Mouse (Mus musculus): ENCODE data around the gene Slc22a4. TPM values are rescaled to one million over a fixed set of nuclear protein-coding genes. Genes with fewer than 3 reads are reported as not detected.
"Not testable (repeated sequence)": the region's sequence is repeated elsewhere in the genome, so short reads cannot be mapped to it uniquely, and the experiment has no call there.

Gene Slc22a4
- polyA plus RNA-seq, 1 experiment from 2014 or later, result 3.4 TPM

- Histone ChIP-seq H3K36me3 (no peaks in the 10 kb centered on the region), H3K27ac (no peak overlapping the region), H3K4me1 (peaks cover 7% of the 10 kb centered on the region; the same call in 1 of the 2 replicates), H3K27me3 (ENCODE audit: insufficient read depth, poor library complexity, severe bottlenecking) (peaks cover 11% of the 10 kb centered on the region; the same call in 1 of the 2 replicates), H3K9me3 (no peaks in the 10 kb centered on the region), H3K4me3 (no peak overlapping the region)
- WGBS, result 82% methylated on average over 7 of the region's 7 CpGs
- DNase-seq (ENCODE audit: low spot score), result no peak
Measured at GRCm38 (mm10) chr11:54051161-54051560, 23.3 kb upstream of the Slc22a4 start.

- H3K9me3 ChIP-seq, result no peaks in the 10 kb centered on the region
Measured at GRCm38 (mm10) chr11:54050205-54050604, 22.3 kb upstream of the Slc22a4 start.

GRCm38 (mm10) chr11:54040676-54041075, 12.8 kb upstream of the Slc22a4 start:
- no peaks in the 10 kb centered on the region for H3K36me3 ChIP-seq
- H3K4me1 ChIP-seq, result no peaks in the 10 kb centered on the region
- WGBS, result 91% methylated on average over 6 of the region's 6 CpGs

More at GRCm38 (mm10) chr11:54050205-54050604, 22.3 kb upstream of the Slc22a4 start:
- Histone ChIP-seq H3K27me3 (ENCODE audit: insufficient read depth, poor library complexity, severe bottlenecking) (0 out of 2 replicates have a peak, but pooled peaks cover 2% of the 10 kb centered on the region), H3K36me3 (no peaks in the 10 kb centered on the region), H3K4me1 (0 out of 2 replicates have a peak, but pooled peaks cover 3% of the 10 kb centered on the region), H3K27ac (no peak overlapping the region), H3K4me3 (no peak overlapping the region)
- WGBS, result 67% methylated on average over 2 of the region's 2 CpGs
- no peak for DNase-seq (ENCODE audit: low spot score)

GRCm38 (mm10) chr11:54032872-54033271, 5.0 kb upstream of the Slc22a4 start:
- not testable (repeated sequence) for DNase-seq (ENCODE audit: low spot score); H3K36me3 ChIP-seq; H3K4me3 ChIP-seq; H3K27ac ChIP-seq; H3K9me3 ChIP-seq
- peaks cover 11% of the 10 kb centered on the region for H3K4me1 ChIP-seq
- 89% methylated on average over 1 of the region's 3 CpGs for WGBS
- peaks cover 18% of the 10 kb centered on the region for H3K27me3 ChIP-seq (ENCODE audit: insufficient read depth, poor library complexity, severe bottlenecking)

More at GRCm38 (mm10) chr11:54040676-54041075, 12.8 kb upstream of the Slc22a4 start:
- H3K27ac ChIP-seq, result no peak overlapping the region
- H3K9me3 ChIP-seq, result no peaks in the 10 kb centered on the region
- H3K27me3 ChIP-seq (ENCODE audit: insufficient read depth, poor library complexity, severe bottlenecking), result no peaks in the 10 kb centered on the region
- no peak overlapping the region for H3K4me3 ChIP-seq
- no peak for DNase-seq (ENCODE audit: low spot score)

- 64% methylated on average over 4 of the region's 4 CpGs for WGBS
- Histone ChIP-seq H3K9me3 (no peaks in the 10 kb centered on the region), H3K36me3 (no peaks in the 10 kb centered on the region), H3K27ac (peak overlapping the region; percentile 85; the same call in 1 of the 2 replicates), H3K4me3 (peak overlapping the region; percentile 72), H3K4me1 (peaks cover 19% of the 10 kb centered on the region), H3K27me3 (ENCODE audit: insufficient read depth, poor library complexity, severe bottlenecking) (peaks cover 51% of the 10 kb centered on the region)
- DNase-seq (ENCODE audit: low spot score), result no peak
Measured at GRCm38 (mm10) chr11:54028997-54029396, 1.1 kb upstream of the Slc22a4 start.

GRCm38 (mm10) chr11:54027131-54028043, 503 bp downstream of the Slc22a4 start:
- H3K4me3 ChIP-seq, result peak overlapping the region; percentile 72
- peaks cover 51% of the 10 kb centered on the region for H3K27me3 ChIP-seq (ENCODE audit: insufficient read depth, poor library complexity, severe bottlenecking)
- 17% methylated on average over 31 of the region's 31 CpGs for WGBS
- H3K36me3 ChIP-seq, result no peaks in the 10 kb centered on the region
- H3K9me3 ChIP-seq, result no peaks in the 10 kb centered on the region
- no peak for DNase-seq (ENCODE audit: low spot score)
- H3K4me1 ChIP-seq, result peaks cover 19% of the 10 kb centered on the region
- peak overlapping the region; percentile 85 for H3K27ac ChIP-seq

- WGBS, result 34% methylated on average over 1 of the region's 1 CpGs
- peak; percentile 90 for DNase-seq (ENCODE audit: low spot score)
- peak overlapping the region; percentile 72; the same call in 1 of the 2 replicates for H3K4me3 ChIP-seq
- H3K9me3 ChIP-seq, result no peaks in the 10 kb centered on the region
- H3K4me1 ChIP-seq, result peaks cover 19% of the 10 kb centered on the region
- H3K36me3 ChIP-seq, result no peaks in the 10 kb centered on the region
- peaks cover 51% of the 10 kb centered on the region for H3K27me3 ChIP-seq (ENCODE audit: insufficient read depth, poor library complexity, severe bottlenecking)
- peak overlapping the region; percentile 85; the same call in 1 of the 2 replicates for H3K27ac ChIP-seq
Measured at GRCm38 (mm10) chr11:54026491-54027041, 1.3 kb downstream of the Slc22a4 start.

GRCm38 (mm10) chr11:54021396-54022093, 6.3 kb downstream of the Slc22a4 start:
- H3K27me3 ChIP-seq (ENCODE audit: insufficient read depth, poor library complexity, severe bottlenecking), result peaks cover 31% of the 10 kb centered on the region
- H3K4me3 ChIP-seq, result no peak overlapping the region
- H3K9me3 ChIP-seq, result no peaks in the 10 kb centered on the region
- H3K36me3 ChIP-seq, result no peaks in the 10 kb centered on the region
- 83% methylated on average over 5 of the region's 5 CpGs for WGBS
- H3K4me1 ChIP-seq, result peaks cover 9% of the 10 kb centered on the region; the same call in 1 of the 2 replicates
- no peak overlapping the region for H3K27ac ChIP-seq
- DNase-seq (ENCODE audit: low spot score), result no peak

- no peak for DNase-seq (ENCODE audit: low spot score)
- H3K27ac ChIP-seq, result no peak overlapping the region
- H3K9me3 ChIP-seq, result no peaks in the 10 kb centered on the region
- H3K4me1 ChIP-seq, result peaks cover 6% of the 10 kb centered on the region; the same call in 1 of the 2 replicates
- H3K4me3 ChIP-seq, result no peak overlapping the region
- H3K27me3 ChIP-seq (ENCODE audit: insufficient read depth, poor library complexity, severe bottlenecking), result peaks cover 11% of the 10 kb centered on the region
- no peaks in the 10 kb centered on the region for H3K36me3 ChIP-seq
- 71% methylated on average over 3 of the region's 3 CpGs for WGBS
Measured at GRCm38 (mm10) chr11:54018893-54019732, 8.8 kb downstream of the Slc22a4 start.

- Histone ChIP-seq H3K9me3 (no peaks in the 10 kb centered on the region), H3K27ac (no peak overlapping the region), H3K36me3 (no peaks in the 10 kb centered on the region), H3K4me3 (no peak overlapping the region), H3K27me3 (ENCODE audit: insufficient read depth, poor library complexity, severe bottlenecking) (peaks cover 11% of the 10 kb centered on the region), H3K4me1 (peaks cover 6% of the 10 kb centered on the region; the same call in 1 of the 2 replicates)
- no peak for DNase-seq (ENCODE audit: low spot score)
- WGBS, result 78% methylated on average over 4 of the region's 4 CpGs
Measured at GRCm38 (mm10) chr11:54017596-54017995, 10.3 kb downstream of the Slc22a4 start.

- H3K9me3 ChIP-seq, result no peaks in the 10 kb centered on the region
- no peak overlapping the region for H3K27ac ChIP-seq
- 78% methylated on average over 8 of the region's 8 CpGs for WGBS
- H3K27me3 ChIP-seq (ENCODE audit: insufficient read depth, poor library complexity, severe bottlenecking), result peaks cover 11% of the 10 kb centered on the region
- DNase-seq (ENCODE audit: low spot score), result no peak
- H3K4me1 ChIP-seq, result 0 out of 2 replicates have a peak, but pooled peaks cover 6% of the 10 kb centered on the region
- no peaks in the 10 kb centered on the region for H3K36me3 ChIP-seq
- H3K4me3 ChIP-seq, result no peak overlapping the region
Measured at GRCm38 (mm10) chr11:54016051-54016450, 11.8 kb downstream of the Slc22a4 start.

GRCm38 (mm10) chr11:54012961-54013360, 14.9 kb downstream of the Slc22a4 start:
- 90% methylated on average over 5 of the region's 5 CpGs for WGBS
- H3K4me1 ChIP-seq, result no peaks in the 10 kb centered on the region; the same call in 1 of the 2 replicates
- H3K27ac ChIP-seq, result no peak overlapping the region
- H3K27me3 ChIP-seq (ENCODE audit: insufficient read depth, poor library complexity, severe bottlenecking), result peaks cover 5% of the 10 kb centered on the region; the same call in 1 of the 2 replicates
- no peaks in the 10 kb centered on the region for H3K36me3 ChIP-seq
- H3K4me3 ChIP-seq, result no peak overlapping the region
- no peak for DNase-seq (ENCODE audit: low spot score)
- H3K9me3 ChIP-seq, result no peaks in the 10 kb centered on the region
